Mouse (Mus musculus) forebrain, embryonic 14.5 days (tissue): ENCODE measurements around the gene Gin1. TPM values are rescaled to one million over a fixed set of nuclear protein-coding genes. Genes with fewer than 3 reads are reported as not detected.

Experiments used
- ATAC-seq: fragments of 200-750 bp; cut with Nextera tagmentation; 2 replicates; pipeline ENCODE4 v1.8.0; 2017; ENCODE audit warnings: mild to moderate bottlenecking, moderate library complexity
- DNase-seq: peaks from one replicate; pipeline ENCODE4 v3.0.0-alpha.2; 2015; ENCODE audit warnings: low spot score
- H3K27ac ChIP-seq: fragments of 300-500 bp; sonication (generic); 2 replicates; pipeline ENCODE4 v1.5.1; 2014; ENCODE audit warnings: low read depth, mild to moderate bottlenecking, control low read depth, low read length, moderate library complexity
- H3K27me3 ChIP-seq: fragments of 300-500 bp; sonication (generic); replicated peaks from 2 replicates; pipeline ENCODE4 v1.6.1; 2014; ENCODE audit warnings: low read length, control low read depth, mixed read lengths; ENCODE audit not compliant: control insufficient read depth, insufficient read depth
- H3K36me3 ChIP-seq: fragments of 300-500 bp; sonication (generic); 2 replicates; pipeline ENCODE4 v1.6.1; 2014; ENCODE audit warnings: low read length, control low read depth; ENCODE audit not compliant: control insufficient read depth, insufficient read depth
- H3K4me1 ChIP-seq: fragments of 300-500 bp; sonication (generic); 2 replicates; pipeline ENCODE4 v1.6.1; 2014; ENCODE audit warnings: antibody characterized with exemption, low read length, control low read depth; ENCODE audit not compliant: control insufficient read depth, insufficient read depth
- H3K4me2 ChIP-seq: fragments of 300-500 bp; sonication (generic); 2 replicates; pipeline ENCODE4 v1.6.1; 2014; ENCODE audit warnings: mild to moderate bottlenecking, control low read depth, low read length
- H3K4me3 ChIP-seq: fragments of 300-500 bp; sonication (generic); 2 replicates; pipeline ENCODE4 v1.5.1; 2014; ENCODE audit warnings: low read depth, low read length, control low read depth
- H3K9ac ChIP-seq: fragments of 300-500 bp; sonication (generic); 2 replicates; pipeline ENCODE4 v1.6.1; 2014; ENCODE audit warnings: mild to moderate bottlenecking, low read length, control low read depth, moderate library complexity
- H3K9me3 ChIP-seq: fragments of 300-500 bp; sonication (generic); replicated peaks from 2 replicates; pipeline ENCODE4 v1.6.1; 2016; ENCODE audit warnings: low read length, control low read depth, mixed read lengths; ENCODE audit not compliant: control insufficient read depth
- WGBS: fragments of 180-500 bp; shearing (Covaris S2); extraction: QIAGEN DNeasy Blood & Tissue Kit; methylation state at CpG from one replicate; pipeline ENCODE4 v1.1.7; 2014; 5-methylcytosine and 5-hydroxymethylcytosine counted together
- polyA plus RNA-seq: library from polyadenylated mRNA; unstranded; fragments of >200 nt; fragmentation: Nextera tagmentation; extraction: Ambion mirVana; gene quantifications from 2 replicates; pipeline ENCODE4 v1.2.1, GENCODE M21; 2014

Gin1 gene
- polyA plus RNA-seq, 1 experiment from 2014 or later, result 16.5 TPM

GRCm38 (mm10) chr1:97773362-97773761, 3.4 kb downstream of the Gin1 start:
- H3K27ac ChIP-seq, result no peak overlapping the region
- no peaks in the 10 kb centered on the region for H3K9me3 ChIP-seq
- no peak for DNase-seq
- H3K27me3 ChIP-seq, result no peaks in the 10 kb centered on the region
- H3K9ac ChIP-seq, result no peak overlapping the region
- no peak for ATAC-seq
- WGBS, result 95% methylated on average over 6 of the region's 6 CpGs
- H3K4me2 ChIP-seq, result no peak overlapping the region
- H3K4me1 ChIP-seq, result 0 out of 2 replicates have a peak, but pooled peaks cover 4% of the 10 kb centered on the region
- H3K36me3 ChIP-seq, result peaks cover 6% of the 10 kb centered on the region; the same call in 1 of the 2 replicates
- no peak overlapping the region for H3K4me3 ChIP-seq

GRCm38 (mm10) chr1:97773973-97774372, 4.0 kb downstream of the Gin1 start:
- no peak for ATAC-seq
- WGBS, result 96% methylated on average over 2 of the region's 2 CpGs
- DNase-seq, result no peak

DNA sequence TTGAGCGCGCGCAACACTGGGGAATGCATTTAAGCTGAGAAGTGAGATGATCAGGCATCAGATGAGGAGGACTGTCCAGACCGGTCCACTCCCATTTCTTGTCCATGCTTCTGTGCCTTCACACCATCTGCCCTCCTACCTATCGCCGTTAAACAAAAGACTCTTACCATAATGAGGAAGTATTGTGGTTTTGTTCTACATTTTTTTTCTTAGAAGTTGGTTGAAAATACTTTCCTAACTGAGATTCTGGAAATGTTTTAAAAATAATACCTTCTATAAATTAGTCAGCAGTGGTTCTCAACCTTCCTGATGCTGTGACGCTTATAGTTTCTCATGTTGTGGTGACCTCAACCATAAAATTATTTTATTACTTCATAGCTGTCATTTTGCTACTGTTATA, 11.7 kb downstream of the Gin1 start:
- H3K9ac ChIP-seq, result no peak overlapping the region
- no peak overlapping the region for H3K4me3 ChIP-seq
- ATAC-seq, result no peak
- H3K9me3 ChIP-seq, result no peaks in the 10 kb centered on the region
- H3K27ac ChIP-seq, result no peak overlapping the region
- peaks cover 8% of the 10 kb centered on the region; the same call in 1 of the 2 replicates for H3K36me3 ChIP-seq
- WGBS, result 98% methylated on average over 7 of the region's 7 CpGs
- H3K4me2 ChIP-seq, result no peak overlapping the region
- H3K4me1 ChIP-seq, result no peaks in the 10 kb centered on the region
- no peaks in the 10 kb centered on the region for H3K27me3 ChIP-seq
- DNase-seq, result no peak

More at GRCm38 (mm10) chr1:97773973-97774372, 4.0 kb downstream of the Gin1 start:
- Histone ChIP-seq H3K27me3 (no peaks in the 10 kb centered on the region), H3K4me3 (no peak overlapping the region), H3K9me3 (no peaks in the 10 kb centered on the region), H3K9ac (no peak overlapping the region), H3K4me1 (0 out of 2 replicates have a peak, but pooled peaks cover 4% of the 10 kb centered on the region), H3K36me3 (peaks cover 6% of the 10 kb centered on the region; the same call in 1 of the 2 replicates), H3K27ac (no peak overlapping the region), H3K4me2 (no peak overlapping the region)

DNA sequence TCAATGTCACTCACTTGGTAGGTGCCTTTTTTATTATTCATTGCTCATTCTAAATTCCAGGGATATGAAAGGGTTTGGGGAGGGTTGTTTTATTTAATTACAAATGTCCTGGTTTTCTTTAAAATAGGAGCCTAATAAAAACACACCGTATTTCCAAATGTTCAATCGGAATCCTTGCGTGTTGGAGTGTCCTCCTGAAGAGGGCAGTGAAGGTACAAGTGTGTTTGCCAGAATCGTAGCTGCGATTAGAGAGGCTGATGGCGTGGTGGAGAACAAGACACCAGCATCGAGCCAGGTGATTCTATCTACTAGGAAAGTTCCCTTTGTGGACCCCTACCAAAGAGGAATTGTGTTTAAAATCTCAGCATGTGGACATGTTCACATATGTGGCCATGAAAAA, 15.0 kb downstream of the Gin1 start:
- no peak overlapping the region for H3K4me3 ChIP-seq
- no peaks in the 10 kb centered on the region for H3K4me1 ChIP-seq
- no peak overlapping the region for H3K4me2 ChIP-seq
- H3K36me3 ChIP-seq, result 0 out of 2 replicates have a peak, but pooled peaks cover 5% of the 10 kb centered on the region
- H3K9ac ChIP-seq, result no peak overlapping the region
- no peaks in the 10 kb centered on the region for H3K27me3 ChIP-seq
- no peaks in the 10 kb centered on the region for H3K9me3 ChIP-seq
- no peak for DNase-seq
- no peak overlapping the region for H3K27ac ChIP-seq
- ATAC-seq, result no peak
- 75% methylated on average over 7 of the region's 7 CpGs for WGBS

DNA sequence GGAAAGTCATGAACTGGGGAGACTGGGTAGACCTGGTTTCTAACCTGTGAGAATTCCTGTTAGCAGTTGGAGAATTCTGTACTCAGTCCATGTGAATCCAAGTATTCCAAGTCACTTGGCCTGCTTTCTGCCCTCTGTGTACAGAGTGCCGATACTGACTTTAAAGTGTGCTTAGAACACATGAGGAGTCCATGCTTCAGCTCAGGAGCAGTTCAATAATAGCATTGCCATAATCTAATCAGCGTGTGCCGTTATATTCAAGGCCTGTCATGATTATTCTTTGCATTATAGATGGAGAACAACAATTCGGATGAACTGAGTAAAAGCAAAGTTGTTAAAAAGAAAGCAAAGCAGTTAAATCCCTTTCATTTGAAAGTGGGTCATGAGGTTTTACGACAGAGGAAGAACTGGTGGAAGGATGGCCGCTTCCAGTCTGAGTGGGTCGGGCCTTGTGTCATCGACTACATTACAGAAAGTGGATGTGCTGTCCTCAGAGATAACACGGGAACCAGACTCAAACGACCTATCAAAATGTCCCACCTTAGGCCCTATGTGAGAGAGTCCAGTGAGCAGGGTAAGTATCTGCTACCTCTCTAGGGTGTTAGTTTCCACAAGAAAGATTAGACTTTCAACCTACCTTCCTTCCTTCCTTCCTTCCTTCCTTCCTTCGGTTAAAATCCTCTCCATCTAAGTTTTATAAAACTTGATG, 15.9 kb downstream of the Gin1 start:
- 92% methylated on average over 11 of the region's 11 CpGs for WGBS
- no peaks in the 10 kb centered on the region for H3K9me3 ChIP-seq
- no peak overlapping the region for H3K27ac ChIP-seq
- H3K36me3 ChIP-seq, result 0 out of 2 replicates have a peak, but pooled peaks cover 5% of the 10 kb centered on the region
- ATAC-seq (no peak), DNase-seq (no peak)
- no peaks in the 10 kb centered on the region for H3K4me1 ChIP-seq
- no peaks in the 10 kb centered on the region for H3K27me3 ChIP-seq
- no peak overlapping the region for H3K4me2 ChIP-seq
- H3K9ac ChIP-seq, result no peak overlapping the region
- H3K4me3 ChIP-seq, result no peak overlapping the region

DNA sequence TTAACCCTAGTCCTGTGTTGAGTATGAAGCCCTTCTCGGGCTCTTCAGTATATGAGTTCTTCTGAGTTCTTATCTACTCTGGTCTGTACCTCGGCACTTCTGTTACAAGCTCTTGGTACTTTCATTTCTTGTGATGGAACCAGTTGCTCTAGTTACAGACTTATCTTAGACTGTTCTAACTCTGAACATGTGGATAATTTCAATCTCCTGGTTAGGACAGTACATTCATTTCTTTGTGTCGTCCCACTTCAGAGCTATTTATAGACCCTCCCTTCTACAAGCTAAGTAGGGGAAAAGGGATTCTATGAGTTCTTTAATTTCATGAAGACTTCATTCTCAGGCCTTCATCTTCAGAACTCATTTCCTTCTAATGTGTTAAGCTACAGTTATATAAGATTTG, 17.7 kb downstream of the Gin1 start:
- 0 out of 2 replicates have a peak, but pooled peaks cover 5% of the 10 kb centered on the region for H3K36me3 ChIP-seq
- no peaks in the 10 kb centered on the region for H3K4me1 ChIP-seq
- WGBS, result 92% methylated on average over 3 of the region's 3 CpGs
- H3K4me2 ChIP-seq, result no peak overlapping the region
- H3K27me3 ChIP-seq, result no peaks in the 10 kb centered on the region
- no peak overlapping the region for H3K9ac ChIP-seq
- DNase-seq (no peak), ATAC-seq (no peak)
- no peak overlapping the region for H3K4me3 ChIP-seq
- H3K27ac ChIP-seq, result no peak overlapping the region
- no peaks in the 10 kb centered on the region for H3K9me3 ChIP-seq

GRCm38 (mm10) chr1:97788490-97788889, 18.5 kb downstream of the Gin1 start:
- Histone ChIP-seq H3K27me3 (no peaks in the 10 kb centered on the region), H3K4me3 (no peak overlapping the region), H3K9ac (no peak overlapping the region), H3K36me3 (0 out of 2 replicates have a peak, but pooled peaks cover 5% of the 10 kb centered on the region), H3K4me2 (no peak overlapping the region), H3K9me3 (no peaks in the 10 kb centered on the region), H3K4me1 (no peaks in the 10 kb centered on the region), H3K27ac (no peak overlapping the region)
- no peak; the same call in 1 of the 2 replicates for ATAC-seq
- DNase-seq, result peak; percentile 45
- WGBS, result 87% methylated on average over 2 of the region's 2 CpGs

DNA sequence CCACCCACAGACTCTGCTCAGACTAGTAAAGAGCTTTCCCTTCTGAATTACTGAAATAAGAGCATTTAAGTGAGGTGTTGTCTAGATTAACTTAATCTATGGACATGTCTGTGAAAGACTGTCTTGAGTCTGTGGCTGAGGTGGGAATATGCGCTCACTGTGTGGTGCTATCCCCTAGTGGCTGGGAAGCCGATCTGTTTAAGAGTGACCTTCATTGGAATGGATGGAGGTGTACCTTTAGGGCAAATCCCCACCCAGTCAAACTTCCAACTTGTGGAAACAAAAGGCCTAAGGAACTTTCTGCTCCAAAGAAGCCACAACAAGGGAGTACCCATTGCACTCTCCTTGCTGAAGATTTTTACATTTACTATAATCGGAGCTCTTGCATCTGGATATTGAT, 24.1 kb downstream of the Gin1 start:
- H3K36me3 ChIP-seq, result no peaks in the 10 kb centered on the region
- 93% methylated on average over 3 of the region's 3 CpGs for WGBS
- no peak overlapping the region for H3K4me3 ChIP-seq
- H3K4me1 ChIP-seq, result no peaks in the 10 kb centered on the region
- ATAC-seq, result no peak
- H3K27me3 ChIP-seq, result no peaks in the 10 kb centered on the region
- DNase-seq, result no peak
- H3K27ac ChIP-seq, result no peak overlapping the region
- H3K9me3 ChIP-seq, result no peaks in the 10 kb centered on the region
- no peak overlapping the region for H3K9ac ChIP-seq
- no peak overlapping the region for H3K4me2 ChIP-seq

- H3K36me3 ChIP-seq, result no peaks in the 10 kb centered on the region
- no peak overlapping the region for H3K4me2 ChIP-seq
- ATAC-seq (no peak), DNase-seq (no peak)
- WGBS, result 89% methylated on average over 9 of the region's 9 CpGs
- no peak overlapping the region for H3K27ac ChIP-seq
- no peaks in the 10 kb centered on the region for H3K9me3 ChIP-seq
- no peaks in the 10 kb centered on the region for H3K27me3 ChIP-seq
- H3K4me3 ChIP-seq, result no peak overlapping the region
- H3K9ac ChIP-seq, result no peak overlapping the region
- H3K4me1 ChIP-seq, result no peaks in the 10 kb centered on the region
Observed at GRCm38 (mm10) chr1:97795936-97796335, 26.0 kb downstream of the Gin1 start.
